Mouse (Mus musculus) CH12.LX (cell line): ENCODE measurements around the gene Plxnb2.

Experiments
- CTCF ChIP-seq, 2 experiments: IDR thresholded peaks in 1 of 2; conservative IDR thresholded peaks in 1 of 2; 2 replicates each; pipeline ENCODE4 v1.5.1; 2011 to 2012; ENCODE audit warnings: low read depth in 2 of 2, low read length in 2 of 2, improper control_type of control experiment in 1 of 2, inconsistent platforms in 1 of 2, mild to moderate bottlenecking in 1 of 2, moderate library complexity in 1 of 2
- EP300 ChIP-seq: IDR thresholded peaks from 2 replicates; pipeline ENCODE4 v1.6.1; 2011; ENCODE audit warnings: low read length, improper control_type of control experiment
- MAX ChIP-seq: IDR thresholded peaks from 2 replicates; pipeline ENCODE4 v1.6.1; 2011; ENCODE audit warnings: low read length, improper control_type of control experiment
- MEF2A ChIP-seq: IDR thresholded peaks from 2 replicates; pipeline ENCODE4 v1.6.1; 2014; ENCODE audit warnings: low read depth, mild to moderate bottlenecking, inconsistent platforms, low read length, improper control_type of control experiment, borderline replicate concordance
- POLR2AphosphoS2 ChIP-seq: IDR thresholded peaks from 2 replicates; pipeline ENCODE4 v1.6.1; 2011; ENCODE audit warnings: low read depth, low read length, improper control_type of control experiment
- RAD21 ChIP-seq: IDR thresholded peaks from 2 replicates; pipeline ENCODE4 v1.6.1; 2011; ENCODE audit warnings: low read depth, mild to moderate bottlenecking, low read length, improper control_type of control experiment, moderate library complexity
- SMC3 ChIP-seq: IDR thresholded peaks from 2 replicates; pipeline ENCODE4 v1.6.1; 2011; ENCODE audit warnings: low read depth, low read length, improper control_type of control experiment
- USF1 ChIP-seq: IDR thresholded peaks from 2 replicates; pipeline ENCODE4 v1.6.1; 2014; ENCODE audit warnings: low read depth, mild to moderate bottlenecking, inconsistent platforms, low read length, improper control_type of control experiment
- ZKSCAN1 ChIP-seq: IDR thresholded peaks from 2 replicates; pipeline ENCODE4 v1.6.1; 2012; ENCODE audit warnings: low read depth, inconsistent platforms, low read length, improper control_type of control experiment, borderline replicate concordance

GRCm38 (mm10) chr15:89173024-89173905, 7.3 kb downstream of the Plxnb2 start:
- no peak for TF ChIP-seq SMC3
- no peak for TF ChIP-seq POLR2AphosphoS2
- peak in 1 of 2 experiments; percentile 9; a peak in 1 of 4 replicates for TF ChIP-seq CTCF (conservative IDR thresholded peaks at IDR 0.05 in 1 of 2, IDR thresholded peaks at IDR 0.05 in 1 of 2; ENCODE audit: low read depth in 2 of 2, low read length in 2 of 2)
- TF ChIP-seq EP300: no peak
- TF ChIP-seq USF1: no peak
- TF ChIP-seq ZKSCAN1: no peak
- TF ChIP-seq MEF2A: no peak
- TF ChIP-seq RAD21: no peak
- TF ChIP-seq MAX: peak; percentile 63
